Mouse (Mus musculus) heart, postnatal 14 days (tissue): Measurements from ENCODE around the gene Mia. TPM values are rescaled to one million over a fixed set of nuclear protein-coding genes. Genes with fewer than 3 reads are reported as not detected.

ENCODE experiments used
- DNase-seq, 2 experiments: peaks; one replicate each; pipeline ENCODE4 v3.0.0; 2021 to 2022
- intact Hi-C: fragments of 180-260 bp; cut with DNase I; formaldehyde crosslinking; loops from one replicate; pipeline ENCODE4 v1.15.1; 2025
- total RNA-seq, 2 experiments: library from RNA; stranded (reverse); gene quantifications; 2 replicates each; pipeline ENCODE4 v1.2.3; 2021

Mia gene
- total RNA-seq, 2 experiments from 2014 or later = not detected

GRCm38 (mm10) chr7:27189271-27189931 lies 8.4 kb upstream of the Mia start:
- intact Hi-C loops = no loop called here
- DNase-seq = no peak

GRCm38 (mm10) chr7:27185986-27186385 lies 5.0 kb upstream of the Mia start:
- intact Hi-C loops = no loop called here
- DNase-seq = no peak

- no peak for DNase-seq
- intact Hi-C loops = no loop called here
These were observed 4.0 kb upstream of the Mia start for GRCm38 (mm10) chr7:27184964-27185363.

- intact Hi-C loops = no loop called here
- no peak for DNase-seq
These were observed 1.5 kb upstream of the Mia start for GRCm38 (mm10) chr7:27182498-27182897.

GRCm38 (mm10) chr7:27180036-27180435 lies 921 bp downstream of the Mia start:
- intact Hi-C loops = no loop called here
- DNase-seq = peak; percentile 70 to 71

GRCm38 (mm10) chr7:27179217-27179918 lies 1.6 kb downstream of the Mia start:
- DNase-seq = no peak
- intact Hi-C loops = loop anchor here (1.0 to 2.0 kb wide), 2 partner anchors 12 to 17 kb away; no protein-coding TSS in a partner anchor

GRCm38 (mm10) chr7:27178324-27179216 lies 2.4 kb downstream of the Mia start, which contains the start of gene Rab4b:
Gene Rab4b, minus strand, starts transcription at chr7:27178896.
- DNase-seq = peak; percentile 98
- intact Hi-C loops = loop anchor here (1.0 to 2.0 kb wide), 2 partner anchors 11 to 16 kb away; no protein-coding TSS in a partner anchor

GRCm38 (mm10) chr7:27177942-27178323 lies 3.0 kb downstream of the Mia start:
- intact Hi-C loops = loop anchor here (2.0 kb wide), 1 partner anchor 15 kb away; no protein-coding TSS in a partner anchor
- no peak for DNase-seq

GRCm38 (mm10) chr7:27174896-27175295 lies 6.1 kb downstream of the Mia start:
- no peak for DNase-seq
- intact Hi-C loops = no loop called here

GRCm38 (mm10) chr7:27174496-27174895 lies 6.5 kb downstream of the Mia start:
- DNase-seq = no peak

GRCm38 (mm10) chr7:27170981-27171380 lies 10.0 kb downstream of the Mia start:
- intact Hi-C loops = no loop called here
- DNase-seq = no peak

More at GRCm38 (mm10) chr7:27174496-27174895, 6.5 kb downstream of the Mia start:
- intact Hi-C loops = no loop called here

GRCm38 (mm10) chr7:27168371-27168770 lies 12.6 kb downstream of the Mia start:
- DNase-seq = no peak
- intact Hi-C loops = loop anchor here (10.0 kb wide), 1 partner anchor 316 kb away; the partner anchor contains the start of gene Sertad1

- intact Hi-C loops = loop anchor here (1.0 to 10.0 kb wide), 2 partner anchors 12 to 317 kb away; partner anchors contain the start of gene Sertad1
- no peak for DNase-seq
These were observed 13.4 kb downstream of the Mia start for GRCm38 (mm10) chr7:27167475-27168094.

- intact Hi-C loops = loop anchor here (1.0 to 10.0 kb wide), 2 partner anchors 12 to 318 kb away; partner anchors contain the start of gene Sertad1
- peak; percentile 96 to 98 for DNase-seq
These were observed 14.1 kb downstream of the Mia start, which contains the start of gene Egln2 for GRCm38 (mm10) chr7:27166614-27167474. Gene Egln2, minus strand, starts transcription at chr7:27166802.

- intact Hi-C loops = loop anchor here (10.0 kb wide), 1 partner anchor 319 kb away; the partner anchor contains the start of gene Sertad1
- DNase-seq = peak; percentile 91 to 93
These were observed 14.7 kb downstream of the Mia start for GRCm38 (mm10) chr7:27166229-27166613.

GRCm38 (mm10) chr7:27165696-27166095 lies 15.3 kb downstream of the Mia start:
- intact Hi-C loops = loop anchor here (10.0 kb wide), 1 partner anchor 319 kb away; the partner anchor contains the start of gene Sertad1
- DNase-seq = no peak

- DNase-seq = no peak
- intact Hi-C loops = loop anchor here (10.0 kb wide), 1 partner anchor 320 kb away; the partner anchor contains the start of gene Sertad1
These were observed 15.8 kb downstream of the Mia start for GRCm38 (mm10) chr7:27165007-27165655.
